8 mouse cellular contexts compared by ENCODE assay signal in the genomic region with DNA sequence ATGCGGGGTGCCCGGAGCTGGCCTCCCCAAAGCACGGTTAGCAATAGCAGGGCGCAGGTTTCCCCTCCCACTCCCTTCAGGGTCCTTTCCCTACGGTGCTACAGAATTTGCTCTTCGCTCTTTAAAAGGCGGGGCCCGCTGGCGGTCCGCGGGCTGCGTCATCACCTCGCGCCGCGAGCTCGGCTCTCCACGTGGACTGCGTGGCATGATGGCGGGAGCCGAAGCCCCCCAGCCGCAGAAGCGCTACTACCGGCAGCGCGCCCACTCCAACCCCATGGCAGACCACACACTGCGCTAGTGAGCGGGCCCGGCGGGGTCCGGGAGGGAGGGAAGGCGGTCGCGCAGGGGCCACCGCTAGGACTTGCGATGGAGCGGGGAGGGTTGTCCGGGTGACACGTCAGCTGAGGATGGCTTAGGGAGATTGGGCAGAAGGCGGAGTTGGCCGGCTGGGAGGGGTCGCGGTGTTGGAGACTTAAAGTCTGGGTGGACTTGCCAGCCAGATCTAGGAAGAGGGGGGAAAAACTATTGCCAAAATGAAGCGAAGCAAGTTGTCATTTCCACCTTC. TPM values are rescaled to one million over a fixed set of nuclear protein-coding genes. Genes with fewer than 3 reads are reported as not detected.
DNase-seq lines count a peak whose midpoint lies in the region; ATAC-seq lines count a peak whose summit lies in the region.

No protein-coding gene starts in this region.

- H3K9me3 ChIP-seq in forebrain, embryonic 15.5 days = no peaks in the 10 kb centered on the region
- no peaks in the 10 kb centered on the region for H3K9me3 ChIP-seq in neural tube, embryonic 14.5 days (ENCODE audit: control insufficient read depth, low read length)

- H3K4me2 ChIP-seq in forebrain, embryonic 15.5 days (replicated peaks) = peak overlapping the region; percentile 99
- H3K4me2 ChIP-seq in neural tube, embryonic 14.5 days (ENCODE audit: low read depth, low read length) = peak overlapping the region; percentile 97

- peak; percentile 92 for DNase-seq in ES-CJ7 (ENCODE audit: low read depth, low spot score)
- peak; percentile 84 for DNase-seq in cerebellum, adult 11-12 months
- DNase-seq in heart, postnatal 25 days (ENCODE audit: low spot score) = peak; percentile 72
- DNase-seq in layer of hippocampus, adult 18-20 months (ENCODE audit: low spot score in 2 of 2) = peak; percentile 87 to 93
- peak; percentile 82 for DNase-seq in lung, adult 18-20 months
- peak; percentile 93 for DNase-seq in testis, postnatal 10 days (ENCODE audit: low spot score)

- WGBS in forebrain, embryonic 15.5 days = under 1% methylated on average over 44 of the region's 44 CpGs
- under 1% methylated on average over 44 of the region's 44 CpGs for WGBS in neural tube, embryonic 14.5 days

- peaks cover 15% of the 10 kb centered on the region for H3K4me1 ChIP-seq in forebrain, embryonic 15.5 days
- H3K4me1 ChIP-seq in neural tube, embryonic 14.5 days (ENCODE audit: control insufficient read depth, insufficient read depth, low read length) = peaks cover 12% of the 10 kb centered on the region; the same call in 1 of the 2 replicates

- intact Hi-C loops in heart, postnatal 25 days (cut with DNase I) = no loop called here

- peak overlapping the region; percentile 85 for H3K4me3 ChIP-seq in forebrain, embryonic 15.5 days
- H3K4me3 ChIP-seq in neural tube, embryonic 14.5 days (ENCODE audit: low read depth, low read length) = peak overlapping the region; percentile 81

- H3K9ac ChIP-seq in forebrain, embryonic 15.5 days (replicated peaks) = peak overlapping the region; percentile 79
- H3K9ac ChIP-seq in neural tube, embryonic 14.5 days (replicated peaks; ENCODE audit: low read depth, low read length) = peak overlapping the region; percentile 57

- peak; percentile 90 for ATAC-seq in forebrain, embryonic 15.5 days (replicated peaks)
- ATAC-seq in neural tube, embryonic 14.5 days (ENCODE audit: low read depth) = peak; percentile 85

- H3K27ac ChIP-seq in forebrain, embryonic 15.5 days (replicated peaks) = no peak overlapping the region
- no peak overlapping the region for H3K27ac ChIP-seq in neural tube, embryonic 14.5 days (ENCODE audit: low read depth, low read length)

- H3K27me3 ChIP-seq in forebrain, embryonic 15.5 days = no peaks in the 10 kb centered on the region; the same call in 1 of the 2 replicates
- H3K27me3 ChIP-seq in neural tube, embryonic 14.5 days (ENCODE audit: control insufficient read depth, insufficient read depth, low read length) = peaks cover 4% of the 10 kb centered on the region; the same call in 1 of the 2 replicates

- peaks cover 4% of the 10 kb centered on the region; the same call in 1 of the 2 replicates for H3K36me3 ChIP-seq in forebrain, embryonic 15.5 days
- H3K36me3 ChIP-seq in neural tube, embryonic 14.5 days (ENCODE audit: control insufficient read depth, insufficient read depth, low read length) = no peaks in the 10 kb centered on the region

RNA-seq across cellular contexts. Expression of a gene that starts 0.5 kb away (rescaled TPM):
- polyA plus RNA-seq in forebrain, embryonic 15.5 days (2015; fragmentation: Nextera tagmentation; extraction: Ambion mirVana) = 0.14 and 0.28 TPM in 2 replicates
- under 1 TPM in 1 of 2 experiments, not detected in 1; 0.11 TPM for total RNA-seq in heart, postnatal 25 days (2021)
- total RNA-seq in layer of hippocampus, adult 18-20 months (2021) = under 1 TPM; 0.17 to 0.38 TPM
- polyA plus RNA-seq in neural tube, embryonic 14.5 days (2014; fragmentation: Nextera tagmentation; extraction: Ambion mirVana) = 0.15 and 0.21 TPM in 2 replicates

RNA-seq across cellular contexts. Expression of a gene that starts 0.6 kb away (rescaled TPM):
- 20.6 and 22.7 TPM in 2 replicates for polyA plus RNA-seq in forebrain, embryonic 15.5 days (2015; fragmentation: Nextera tagmentation; extraction: Ambion mirVana)
- 1 to 10 TPM; 6.1 to 6.9 TPM for total RNA-seq in heart, postnatal 25 days (2021)
- total RNA-seq in layer of hippocampus, adult 18-20 months (2021) = 10 to 100 TPM; 11.2 to 12.6 TPM
- polyA plus RNA-seq in neural tube, embryonic 14.5 days (2014; fragmentation: Nextera tagmentation; extraction: Ambion mirVana) = 24.1 and 24.6 TPM in 2 replicates

RNA-seq across cellular contexts. Expression of a gene that starts 6.2 kb away (rescaled TPM):
- 0.11 and 0.15 TPM in 2 replicates for polyA plus RNA-seq in forebrain, embryonic 15.5 days (2015; fragmentation: Nextera tagmentation; extraction: Ambion mirVana)
- total RNA-seq in heart, postnatal 25 days (2021) = under 1 TPM in 1 of 2 experiments, not detected in 1; 0.14 TPM
- total RNA-seq in layer of hippocampus, adult 18-20 months (2021) = 1 to 10 TPM in 1 of 2 experiments, under 1 TPM in 1; 0.91 to 1.2 TPM
- 0.14 TPM in 1 of 2 replicates, not detected in the other for polyA plus RNA-seq in neural tube, embryonic 14.5 days (2014; fragmentation: Nextera tagmentation; extraction: Ambion mirVana)

RNA-seq across cellular contexts. Expression of a gene that starts 11.2 kb away (rescaled TPM):
- polyA plus RNA-seq in forebrain, embryonic 15.5 days (2015; fragmentation: Nextera tagmentation; extraction: Ambion mirVana) = 67.3 and 70.6 TPM in 2 replicates
- total RNA-seq in heart, postnatal 25 days (2021) = 10 to 100 TPM; 66.1 to 67.4 TPM
- total RNA-seq in layer of hippocampus, adult 18-20 months (2021) = 10 to 100 TPM; 28.0 to 29.0 TPM
- polyA plus RNA-seq in neural tube, embryonic 14.5 days (2014; fragmentation: Nextera tagmentation; extraction: Ambion mirVana) = 60.1 and 64.6 TPM in 2 replicates

RNA-seq across cellular contexts. Expression of a gene that starts 18.1 kb away (rescaled TPM):
- 5.6 and 7.0 TPM in 2 replicates for polyA plus RNA-seq in forebrain, embryonic 15.5 days (2015; fragmentation: Nextera tagmentation; extraction: Ambion mirVana)
- total RNA-seq in heart, postnatal 25 days (2021) = 1 to 10 TPM; 2.3 to 2.5 TPM
- total RNA-seq in layer of hippocampus, adult 18-20 months (2021) = 10 to 100 TPM; 20.5 to 21.9 TPM
- 9.7 and 13.2 TPM in 2 replicates for polyA plus RNA-seq in neural tube, embryonic 14.5 days (2014; fragmentation: Nextera tagmentation; extraction: Ambion mirVana)
